Comparison of ENCODE assay signal across 8 mouse cellular contexts in the genomic region with DNA sequence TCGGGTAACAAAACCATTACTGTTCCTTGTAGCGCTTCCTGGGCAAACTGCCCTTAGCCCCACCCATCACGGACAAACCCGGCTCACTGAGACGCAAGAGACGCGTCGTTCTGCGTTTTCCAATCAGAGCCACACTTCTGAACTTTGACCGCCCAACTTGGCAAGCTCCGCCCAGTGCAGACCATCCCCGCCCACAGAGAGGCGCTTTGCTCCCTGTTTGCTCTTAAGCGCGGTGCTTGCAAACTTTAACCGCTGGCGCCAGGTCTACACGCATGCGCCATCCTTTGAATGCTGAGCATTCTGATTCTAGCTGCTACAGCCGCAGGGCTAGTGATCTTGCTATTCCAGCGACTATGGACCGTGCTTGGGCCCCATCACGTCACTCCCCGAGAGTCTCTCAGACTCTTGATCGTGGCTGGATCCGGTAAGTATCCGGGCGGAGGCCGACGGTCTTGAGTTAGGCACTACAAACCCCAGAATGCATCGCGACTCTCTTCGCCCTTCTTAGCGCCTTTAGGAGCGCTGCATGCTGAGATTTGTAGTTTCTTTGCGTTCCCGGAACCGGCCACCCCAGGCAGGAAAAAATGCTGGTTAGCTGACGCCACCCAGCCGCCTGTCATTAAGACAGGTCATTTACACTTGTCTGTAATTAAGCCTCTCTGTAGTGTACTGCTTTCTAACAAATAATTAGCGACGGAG. TPM values are rescaled to one million over a fixed set of nuclear protein-coding genes. Genes with fewer than 3 reads are reported as not detected.
DNase-seq lines count a peak whose midpoint lies in the region; ATAC-seq lines count a peak whose summit lies in the region.

A gene (plus strand): TSS at position 214 of the 699 bp plus-strand sequence.

- no peaks in the 10 kb centered on the region for H3K36me3 ChIP-seq in hindbrain, embryonic 11.5 days (ENCODE audit: control insufficient read depth, insufficient read depth, low read length)

- peak; percentile 98 for DNase-seq in Muller cell, postnatal 12 days (ENCODE audit: inconsistent ontology term)
- peak; percentile 98 for DNase-seq in cerebellum, adult 9-11 months
- peak; percentile 98 to 99 for DNase-seq in frontal cortex, adult 2 months (ENCODE audit: extremely low spot score in 1 of 2, low spot score in 1 of 2)
- peak; percentile 95 for DNase-seq in hindbrain, embryonic 11.5 days (ENCODE audit: low spot score)
- peak; percentile 94 to 96 for DNase-seq in layer of hippocampus, postnatal 10 days (ENCODE audit: low spot score in 2 of 2)
- peak; percentile 99 for DNase-seq in lung, postnatal 10 days
- DNase-seq in ovary, postnatal 36 days (ENCODE audit: low spot score), result peak; percentile 95
- DNase-seq in thymus, postnatal 25 days, result peak; percentile 97

- H3K27ac ChIP-seq in hindbrain, embryonic 11.5 days (ENCODE audit: low read depth, low read length), result peak within 1 kb of the TSS; percentile 74

- peak within 1 kb of the TSS; percentile 34 for H3K4me2 ChIP-seq in hindbrain, embryonic 11.5 days (replicated peaks; ENCODE audit: low read depth, low read length)

- WGBS in hindbrain, embryonic 11.5 days, result under 1% methylated on average over 42 of the region's 42 CpGs

- peak within 1 kb of the TSS; percentile 43 for H3K9ac ChIP-seq in hindbrain, embryonic 11.5 days (ENCODE audit: low read depth, low read length)

- peaks cover 3% of the 10 kb centered on the region; the same call in 1 of the 2 replicates for H3K4me1 ChIP-seq in hindbrain, embryonic 11.5 days (replicated peaks; ENCODE audit: control insufficient read depth, insufficient read depth, low read length)

- ATAC-seq in hindbrain, embryonic 11.5 days (ENCODE audit: low FRiP score), result peak; percentile 98

- peak within 1 kb of the TSS; percentile 45 for H3K4me3 ChIP-seq in hindbrain, embryonic 11.5 days (ENCODE audit: low read depth, low read length)

- no peaks in the 10 kb centered on the region for H3K9me3 ChIP-seq in hindbrain, embryonic 11.5 days (ENCODE audit: control insufficient read depth, low read length)

- no peaks in the 10 kb centered on the region for H3K27me3 ChIP-seq in hindbrain, embryonic 11.5 days (ENCODE audit: control insufficient read depth, insufficient read depth, low read length)

RNA-seq across cellular contexts. Expression of the gene that starts here (rescaled TPM):
- polyA plus RNA-seq in frontal cortex, adult 2 months (2012; rRNA removed), result 14.5 and 15.2 TPM in 2 replicates
- polyA plus RNA-seq in hindbrain, embryonic 11.5 days (2014; fragmentation: Nextera tagmentation; extraction: Ambion mirVana), result 39.0 and 41.8 TPM in 2 replicates
- 10 to 100 TPM; 17.7 to 27.3 TPM for total RNA-seq in layer of hippocampus, postnatal 10 days (2021)

Comparison
In these comparisons a context has a peak if more than half of its experiments do, and no peak if none do; other contexts are left out.
1. Peak in every context shown above with its lines: DNase-seq, ATAC-seq, H3K4me3 ChIP-seq and H3K27ac ChIP-seq.